Mouse (Mus musculus) kidney, adult 2 months (tissue): ENCODE results near the gene Dclk3. TPM values are rescaled to one million over a fixed set of nuclear protein-coding genes. Genes with fewer than 3 reads are reported as not detected.

Source experiments
- DNase-seq: peaks from one replicate; pipeline ENCODE4 v3.0.0; 2021
- H3K27ac ChIP-seq: fragments of 200-500 bp; 2 replicates; pipeline ENCODE4 v1.5.1; 2012; ENCODE audit warnings: low read depth, low read length, control low read depth, inconsistent platforms; ENCODE audit not compliant: insufficient read depth
- H3K27me3 ChIP-seq: fragments of 200-500 bp; replicated peaks from 2 replicates; pipeline ENCODE4 v1.6.1; 2012; ENCODE audit warnings: mild to moderate bottlenecking, moderate library complexity, low read length, inconsistent platforms; ENCODE audit not compliant: control insufficient read depth, insufficient read depth
- H3K36me3 ChIP-seq: fragments of 200-500 bp; 2 replicates; pipeline ENCODE4 v1.6.1; 2012; ENCODE audit warnings: mild to moderate bottlenecking, moderate library complexity, low read length, inconsistent platforms; ENCODE audit not compliant: control insufficient read depth, insufficient read depth
- H3K4me1 ChIP-seq: fragments of 200-500 bp; 2 replicates; pipeline ENCODE4 v1.6.1; 2011; ENCODE audit warnings: low read length; ENCODE audit not compliant: control insufficient read depth, insufficient read depth
- H3K4me3 ChIP-seq: fragments of 200-500 bp; 2 replicates; pipeline ENCODE4 v1.5.1; 2011; ENCODE audit warnings: mild to moderate bottlenecking, low read depth, low read length, control low read depth; ENCODE audit not compliant: insufficient read depth
- CTCF ChIP-seq: fragments of 200-500 bp; conservative IDR thresholded peaks from 2 replicates; pipeline ENCODE4 v1.5.1; 2011; ENCODE audit warnings: low read depth, mild to moderate bottlenecking, control low read depth, low read length, moderate library complexity, mixed read lengths; ENCODE audit not compliant: insufficient read depth, insufficient read length
- POLR2A ChIP-seq: fragments of 200-500 bp; IDR thresholded peaks from one replicate; pipeline ENCODE4 v1.6.1; 2011; ENCODE audit warnings: low read depth, low read length, control low read depth
- WGBS: fragments of 180-500 bp; shearing (Covaris S2); methylation state at CpG from one replicate; pipeline ENCODE4 v1.1.7; 2018; 5-methylcytosine and 5-hydroxymethylcytosine counted together
- polyA plus RNA-seq: library from polyadenylated mRNA; depleted of rRNA; stranded (reverse); fragments of >200 nt; gene quantifications from 2 replicates; pipeline ENCODE4 v1.2.3, GENCODE M21; 2012; rRNA removed

The Dclk3 gene
- 21.8 and 22.1 TPM in 2 replicates for polyA plus RNA-seq

DNA sequence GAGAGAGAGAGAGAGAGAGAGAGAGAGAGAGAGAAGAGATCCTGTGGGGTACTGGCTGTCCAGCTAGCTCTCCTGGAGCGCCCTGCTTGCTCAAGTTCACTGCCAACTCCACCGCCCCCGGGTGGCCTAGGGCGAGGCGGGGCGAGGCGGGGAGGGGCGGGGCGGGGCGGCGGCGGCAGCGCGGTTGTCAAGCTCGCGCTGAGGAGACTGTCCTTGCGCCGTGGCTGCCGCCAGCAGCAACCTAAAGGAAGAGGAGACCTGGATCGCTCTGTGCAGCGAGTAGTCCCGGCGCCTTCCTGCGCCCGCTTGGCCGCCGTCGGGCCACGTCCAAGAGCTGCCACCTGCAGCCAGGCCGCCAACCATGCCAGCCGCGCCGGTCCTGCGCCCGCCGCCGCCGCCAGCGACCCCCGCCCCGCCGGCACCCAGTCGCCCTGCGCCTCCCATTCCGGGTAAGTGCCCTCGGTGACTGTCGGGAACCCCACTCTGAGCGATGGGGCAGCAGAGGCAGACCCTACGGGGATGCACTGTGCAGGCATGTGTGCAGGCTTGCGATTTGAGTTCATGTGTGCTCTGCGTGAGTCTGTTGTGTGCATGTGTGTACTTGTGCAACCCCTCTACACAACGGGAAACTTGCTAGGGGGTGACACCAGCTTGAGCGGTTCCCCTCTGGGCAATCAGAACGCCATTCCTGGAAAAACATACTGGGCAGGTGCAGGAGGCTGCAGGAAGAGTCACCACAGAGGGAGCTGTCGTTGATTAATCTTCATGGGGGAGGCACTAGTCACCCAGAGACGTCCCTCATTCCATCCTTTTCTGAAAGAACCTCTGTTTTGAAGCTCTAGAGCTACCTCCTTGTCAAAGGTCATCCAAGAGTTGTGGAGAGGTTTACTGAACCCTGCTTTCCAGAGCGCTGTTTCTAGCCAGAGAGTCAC, at the start of gene Dclk3:
Dclk3 (plus strand) TSS at position 178 of the 932 bp plus-strand sequence.
- TF ChIP-seq POLR2A = peak; percentile 20
- peak; percentile 20; the same call in 1 of the 2 replicates for TF ChIP-seq CTCF
- Histone ChIP-seq H3K27me3 (no peaks in the 10 kb centered on the region), H3K4me1 (peaks cover 15% of the 10 kb centered on the region), H3K36me3 (no peaks in the 10 kb centered on the region), H3K4me3 (peak within 1 kb of the TSS; percentile 71), H3K27ac (peak within 1 kb of the TSS; percentile 90)
- 1% methylated on average over 56 of the region's 57 CpGs for WGBS
- peak; percentile 87 for DNase-seq

DNA sequence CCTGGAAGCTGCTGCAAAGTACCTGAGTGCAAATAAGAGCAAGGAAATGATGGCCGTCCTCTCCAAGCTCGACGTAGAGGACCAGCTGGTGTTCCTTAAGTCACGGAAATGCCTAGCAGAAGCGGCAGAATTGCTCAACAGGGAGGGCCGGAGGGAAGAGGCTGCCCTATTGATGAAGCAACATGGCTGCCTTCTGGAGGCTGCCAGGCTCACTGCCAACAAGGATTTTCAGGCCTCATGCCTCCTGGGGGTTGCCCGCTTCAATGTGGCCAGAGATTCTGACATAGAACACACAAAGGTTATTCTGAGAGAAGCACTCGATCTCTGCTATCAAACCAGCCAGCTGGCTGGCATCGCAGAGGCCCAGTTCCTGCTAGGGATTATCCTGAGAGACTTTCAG, 48.9 kb upstream of the Dclk3 start:
- Histone ChIP-seq H3K36me3 (no peaks in the 10 kb centered on the region), H3K27me3 (no peaks in the 10 kb centered on the region), H3K4me3 (no peak overlapping the region), H3K27ac (no peak overlapping the region), H3K4me1 (peaks cover 14% of the 10 kb centered on the region)
- 88% methylated on average over 9 of the region's 9 CpGs for WGBS
- DNase-seq = no peak
- TF ChIP-seq POLR2A = no peak
- no peak for TF ChIP-seq CTCF

DNA sequence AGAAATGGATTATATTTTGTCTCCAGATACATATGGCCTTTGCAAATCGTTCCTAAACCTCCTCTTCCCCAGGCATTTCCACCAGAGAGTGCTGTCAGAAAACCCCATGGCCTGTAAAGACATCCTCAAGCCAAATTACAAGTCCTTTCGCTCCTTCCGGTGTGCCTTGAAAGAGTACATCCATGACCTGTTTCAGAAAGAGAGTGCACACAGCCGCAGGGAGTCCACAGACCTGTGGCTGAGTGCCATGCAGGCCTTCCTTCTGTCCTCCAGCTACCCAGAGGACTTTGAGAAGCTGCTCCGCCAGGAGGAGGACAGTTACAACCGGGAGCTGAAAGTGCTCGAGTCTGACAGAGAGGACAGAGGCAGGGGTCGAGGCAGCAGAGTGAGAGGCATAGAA, 47.8 kb upstream of the Dclk3 start:
- 84% methylated on average over 8 of the region's 8 CpGs for whole genome bisulfite sequencing

DNA sequence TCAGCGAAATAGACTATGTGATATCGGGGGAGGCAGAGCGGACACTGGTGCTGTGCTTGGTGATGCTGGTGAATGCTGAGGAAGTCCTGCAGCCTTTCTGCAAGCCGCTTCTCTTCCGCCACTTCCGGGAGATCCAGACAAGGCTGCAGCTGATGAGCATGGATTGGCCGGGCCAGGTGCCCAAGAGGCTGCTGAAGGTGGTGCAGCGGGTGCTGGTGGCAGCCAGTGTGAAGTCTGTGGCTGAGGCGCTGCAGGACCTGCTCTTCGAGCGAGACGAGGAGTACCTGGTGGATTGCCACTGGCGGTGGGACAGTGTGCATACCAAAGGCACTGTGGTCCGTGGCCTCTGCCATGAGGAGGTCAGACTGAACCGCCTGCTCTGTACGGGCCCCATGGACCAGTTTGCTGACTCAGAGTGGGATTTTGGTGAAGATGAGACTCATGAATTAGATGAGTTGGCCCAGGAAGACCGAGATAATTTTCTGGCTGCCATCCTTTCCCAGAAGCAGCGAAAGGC, 46.9 kb upstream of the Dclk3 start:
- no peak for DNase-seq
- Histone ChIP-seq H3K4me1 (peaks cover 4% of the 10 kb centered on the region; the same call in 1 of the 2 replicates), H3K27me3 (no peaks in the 10 kb centered on the region), H3K27ac (no peak overlapping the region), H3K36me3 (no peaks in the 10 kb centered on the region), H3K4me3 (no peak overlapping the region)
- no peak for TF ChIP-seq POLR2A
- TF ChIP-seq CTCF = no peak
- 85% methylated on average over 18 of the region's 18 CpGs for WGBS

More for the DNA sequence above, 47.8 kb upstream of the Dclk3 start:
- Histone ChIP-seq H3K4me1 (peaks cover 12% of the 10 kb centered on the region), H3K36me3 (no peaks in the 10 kb centered on the region), H3K4me3 (no peak overlapping the region), H3K27ac (no peak overlapping the region), H3K27me3 (no peaks in the 10 kb centered on the region)
- no peak for DNase-seq
- TF ChIP-seq POLR2A (no peak), CTCF (no peak)

DNA sequence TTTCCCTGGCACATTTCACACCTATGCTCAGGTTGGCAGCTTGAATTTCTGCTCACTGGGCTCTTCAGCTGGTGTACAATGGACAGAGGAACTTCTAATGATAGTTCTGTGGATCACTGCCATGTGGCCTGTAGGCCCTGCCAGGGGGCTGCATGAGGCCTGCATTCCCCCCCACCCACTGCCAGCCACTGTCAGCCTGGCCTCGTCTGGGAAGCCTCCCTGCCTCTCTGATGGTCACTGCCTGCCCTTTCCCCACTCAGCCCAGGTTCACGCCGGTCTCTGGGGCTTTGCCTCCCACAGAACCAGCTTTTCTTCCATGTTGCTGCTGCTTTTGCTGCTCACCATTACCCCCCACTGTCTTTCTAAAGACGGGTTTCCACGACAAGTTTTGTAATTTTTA, 43.6 kb upstream of the Dclk3 start:
- H3K4me3 ChIP-seq = no peak overlapping the region
- no peaks in the 10 kb centered on the region for H3K27me3 ChIP-seq
- no peaks in the 10 kb centered on the region for H3K4me1 ChIP-seq
- H3K27ac ChIP-seq = no peak overlapping the region
- TF ChIP-seq POLR2A = no peak
- no peak for TF ChIP-seq CTCF
- no peak for DNase-seq
- 93% methylated on average over 5 of the region's 5 CpGs for WGBS
- no peaks in the 10 kb centered on the region for H3K36me3 ChIP-seq

DNA sequence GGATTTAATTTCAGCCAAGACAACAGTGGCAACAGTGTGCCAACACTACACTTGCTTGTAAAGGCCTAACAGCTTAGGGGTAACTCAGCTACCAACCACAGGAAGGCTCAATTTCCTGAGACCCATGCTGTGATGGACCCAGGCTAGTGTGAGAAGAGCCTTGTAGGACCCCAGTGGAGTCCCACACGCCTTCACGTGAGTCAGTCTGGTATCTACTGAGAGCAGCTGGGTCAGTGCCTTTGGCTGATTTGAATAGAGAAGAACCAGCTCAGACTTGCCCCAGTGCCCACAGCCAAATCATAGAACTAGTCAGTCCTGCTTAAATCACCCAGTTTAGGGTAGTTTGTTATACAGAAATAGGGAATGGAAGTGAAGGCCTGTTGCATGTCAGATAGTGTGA, 40.8 kb upstream of the Dclk3 start:
- TF ChIP-seq CTCF (no peak), POLR2A (no peak)
- DNase-seq = no peak
- Histone ChIP-seq H3K4me1 (no peaks in the 10 kb centered on the region), H3K4me3 (no peak overlapping the region), H3K27ac (no peak overlapping the region), H3K27me3 (no peaks in the 10 kb centered on the region), H3K36me3 (no peaks in the 10 kb centered on the region)
- WGBS = 79% methylated on average over 2 of the region's 2 CpGs

DNA sequence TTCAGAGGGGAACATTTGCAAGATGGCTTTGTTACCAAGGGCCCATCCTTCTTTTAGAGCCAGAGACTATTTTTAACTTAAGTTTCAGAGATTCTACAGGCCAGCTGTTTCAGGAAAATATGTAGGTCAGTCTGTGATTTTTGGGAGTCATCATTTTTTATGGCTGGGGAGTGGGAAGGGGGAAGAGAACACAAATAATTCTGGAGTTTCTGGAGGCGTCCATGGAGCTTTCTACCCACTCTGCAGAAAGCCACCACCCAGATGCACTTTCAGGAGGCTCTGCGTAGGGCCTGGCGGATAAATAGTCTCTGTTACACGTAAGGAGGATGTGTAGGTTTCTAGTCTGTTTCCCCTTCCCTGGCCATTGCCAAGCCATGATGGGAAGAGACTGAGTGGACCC, 38.8 kb upstream of the Dclk3 start:
- no peak for DNase-seq
- WGBS = 81% methylated on average over 4 of the region's 4 CpGs
- H3K36me3 ChIP-seq = no peaks in the 10 kb centered on the region
- no peak overlapping the region for H3K27ac ChIP-seq
- peaks cover 2% of the 10 kb centered on the region; the same call in 1 of the 2 replicates for H3K4me1 ChIP-seq
- no peaks in the 10 kb centered on the region for H3K27me3 ChIP-seq
- no peak overlapping the region for H3K4me3 ChIP-seq
- no peak for TF ChIP-seq CTCF
- TF ChIP-seq POLR2A = no peak
